Mouse (Mus musculus): Measurements from ENCODE around the gene Ppp2r5e. TPM values are rescaled to one million over a fixed set of nuclear protein-coding genes. Genes with fewer than 3 reads are reported as not detected.

The Ppp2r5e gene
- polyA plus RNA-seq, 1 experiment from 2014 or later, result 3.8 TPM

DNA sequence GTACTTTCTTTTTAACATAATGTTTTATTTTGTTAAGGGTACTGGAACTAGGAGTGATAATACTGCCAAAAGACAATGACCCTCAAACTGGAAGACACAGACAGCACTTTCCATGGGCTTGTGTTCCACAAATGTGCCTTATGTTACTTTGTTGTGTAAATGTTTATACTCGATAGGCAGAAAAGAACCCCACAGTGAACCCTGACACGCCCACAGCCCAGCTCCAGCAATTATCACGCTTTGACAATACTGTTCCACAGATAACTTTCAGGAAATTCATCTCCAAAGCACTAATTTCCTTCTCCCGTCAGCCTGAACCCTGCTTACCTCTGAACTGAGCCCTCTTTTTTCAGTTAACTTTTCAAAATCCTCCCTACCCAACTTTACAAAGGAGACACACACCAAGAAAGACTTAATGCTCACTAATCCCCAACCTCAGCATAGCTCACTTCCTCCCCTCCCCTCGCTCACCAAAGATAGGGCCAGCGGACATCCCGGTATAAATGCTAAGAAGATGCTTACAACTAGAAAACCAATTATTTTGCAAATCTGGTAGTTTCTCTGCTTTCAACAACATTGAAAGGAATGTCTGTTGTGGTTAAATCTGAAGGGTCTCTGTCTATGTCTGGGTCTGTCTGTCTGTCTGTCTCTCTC lies 58.9 kb downstream of the Ppp2r5e start:
- no peaks in the 10 kb centered on the region for H3K9me3 ChIP-seq (replicated peaks; ENCODE audit: control insufficient read depth, low read length)
- H3K27ac ChIP-seq (ENCODE audit: low read length), result no peak overlapping the region; the same call in 1 of the 2 replicates
- H3K4me3 ChIP-seq (ENCODE audit: low read depth, low read length), result no peak overlapping the region
- no peak overlapping the region for H3K4me2 ChIP-seq (ENCODE audit: low read depth, low read length)
- peaks cover 13% of the 10 kb centered on the region for H3K4me1 ChIP-seq (ENCODE audit: control insufficient read depth, low read depth, low read length)
- WGBS (ENCODE audit: insufficient replicate concordance), result 25% methylated on average over 7 of the region's 7 CpGs
- no peak overlapping the region for H3K9ac ChIP-seq (ENCODE audit: low read depth, low read length)
- no peaks in the 10 kb centered on the region for H3K27me3 ChIP-seq (ENCODE audit: control insufficient read depth, insufficient read depth, low read depth, low read length)
- ATAC-seq (ENCODE audit: low read depth), result no peak
- H3K36me3 ChIP-seq (ENCODE audit: control insufficient read depth, insufficient read depth), result no peaks in the 10 kb centered on the region

DNA sequence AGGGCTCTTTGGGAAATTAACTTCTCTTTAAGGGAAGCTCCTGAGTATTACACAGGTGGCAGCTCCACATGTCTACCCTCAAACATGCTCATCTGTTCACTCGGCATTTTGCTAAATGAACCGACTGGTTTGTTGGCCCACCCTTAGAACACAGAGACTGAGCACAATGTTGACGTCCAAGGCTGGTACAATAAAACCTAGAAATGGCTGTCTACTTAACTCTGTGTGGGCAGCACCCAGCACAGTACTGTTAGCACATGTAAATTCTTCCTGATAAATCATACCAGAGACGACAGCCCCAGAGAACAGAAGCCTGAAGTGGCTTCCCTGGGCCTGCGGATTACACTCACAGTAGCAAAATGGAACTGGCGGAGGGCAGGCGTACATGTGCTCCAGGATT lies 59.5 kb downstream of the Ppp2r5e start:
- Histone ChIP-seq H3K4me3 (ENCODE audit: low read depth, low read length) (no peak overlapping the region), H3K4me1 (ENCODE audit: control insufficient read depth, low read depth, low read length) (peaks cover 19% of the 10 kb centered on the region), H3K36me3 (ENCODE audit: control insufficient read depth, insufficient read depth) (no peaks in the 10 kb centered on the region), H3K9me3 (replicated peaks; ENCODE audit: control insufficient read depth, low read length) (no peaks in the 10 kb centered on the region), H3K9ac (ENCODE audit: low read depth, low read length) (no peak overlapping the region), H3K27me3 (ENCODE audit: control insufficient read depth, insufficient read depth, low read depth, low read length) (no peaks in the 10 kb centered on the region), H3K27ac (ENCODE audit: low read length) (no peak overlapping the region), H3K4me2 (ENCODE audit: low read depth, low read length) (no peak overlapping the region)
- ATAC-seq (ENCODE audit: low read depth), result no peak
- 67% methylated on average over 7 of the region's 7 CpGs for whole genome bisulfite sequencing (ENCODE audit: insufficient replicate concordance)

DNA sequence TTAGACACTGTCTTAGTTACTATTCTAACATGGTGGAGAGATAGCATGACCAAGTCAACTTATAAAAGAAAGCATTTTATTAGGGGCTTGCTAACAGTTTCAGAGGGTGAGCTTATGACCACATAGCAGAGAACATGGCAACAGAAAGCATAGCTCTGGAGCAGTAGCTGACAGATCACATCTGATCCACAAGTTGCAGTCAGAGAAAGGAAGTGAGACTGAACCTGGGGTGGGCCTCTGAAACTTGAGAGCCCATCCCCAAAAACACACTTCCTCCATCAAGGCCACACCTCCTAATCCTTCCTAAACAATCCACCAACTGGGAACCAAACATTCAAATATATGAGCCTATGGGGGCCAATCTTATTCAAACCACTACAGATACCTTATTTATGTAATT lies 62.9 kb downstream of the Ppp2r5e start:
- H3K27me3 ChIP-seq (ENCODE audit: control insufficient read depth, insufficient read depth, low read depth, low read length), result no peaks in the 10 kb centered on the region
- H3K9ac ChIP-seq (ENCODE audit: low read depth, low read length), result no peak overlapping the region
- peaks cover 25% of the 10 kb centered on the region for H3K4me1 ChIP-seq (ENCODE audit: control insufficient read depth, low read depth, low read length)
- H3K9me3 ChIP-seq (replicated peaks; ENCODE audit: control insufficient read depth, low read length), result no peaks in the 10 kb centered on the region
- no peak for ATAC-seq (ENCODE audit: low read depth)
- no peak overlapping the region for H3K4me2 ChIP-seq (ENCODE audit: low read depth, low read length)
- H3K4me3 ChIP-seq (ENCODE audit: low read depth, low read length), result no peak overlapping the region
- no peaks in the 10 kb centered on the region for H3K36me3 ChIP-seq (ENCODE audit: control insufficient read depth, insufficient read depth)
- no peak overlapping the region for H3K27ac ChIP-seq (ENCODE audit: low read length)

DNA sequence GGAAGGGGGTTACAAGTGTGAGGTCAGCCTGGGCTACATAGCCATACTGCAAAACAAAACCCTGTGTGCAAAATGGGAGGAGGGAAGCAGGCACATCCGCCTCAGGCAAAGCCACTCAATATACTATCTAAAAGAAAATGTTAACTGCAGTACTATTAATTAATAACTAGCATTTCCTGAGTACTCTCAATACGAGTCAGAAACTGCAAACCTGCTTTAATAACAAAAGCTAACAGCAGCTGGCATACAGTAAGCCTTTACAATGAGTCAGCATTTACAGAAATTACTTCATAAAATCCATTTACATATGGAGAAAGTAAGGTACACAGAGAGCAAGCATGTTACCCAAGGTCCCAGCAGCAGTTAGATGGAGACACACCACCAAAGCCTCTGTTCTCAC lies 64.2 kb downstream of the Ppp2r5e start:
- H3K36me3 ChIP-seq (ENCODE audit: control insufficient read depth, insufficient read depth), result no peaks in the 10 kb centered on the region
- H3K27me3 ChIP-seq (ENCODE audit: control insufficient read depth, insufficient read depth, low read depth, low read length), result no peaks in the 10 kb centered on the region
- WGBS (ENCODE audit: insufficient replicate concordance), result 42% methylated on average over 2 of the region's 2 CpGs
- H3K9ac ChIP-seq (ENCODE audit: low read depth, low read length), result no peak overlapping the region
- peaks cover 15% of the 10 kb centered on the region for H3K4me1 ChIP-seq (ENCODE audit: control insufficient read depth, low read depth, low read length)
- no peak for ATAC-seq (ENCODE audit: low read depth)
- no peak overlapping the region for H3K27ac ChIP-seq (ENCODE audit: low read length)
- H3K4me2 ChIP-seq (ENCODE audit: low read depth, low read length), result no peak overlapping the region
- H3K9me3 ChIP-seq (replicated peaks; ENCODE audit: control insufficient read depth, low read length), result no peaks in the 10 kb centered on the region
- H3K4me3 ChIP-seq (ENCODE audit: low read depth, low read length), result no peak overlapping the region

DNA sequence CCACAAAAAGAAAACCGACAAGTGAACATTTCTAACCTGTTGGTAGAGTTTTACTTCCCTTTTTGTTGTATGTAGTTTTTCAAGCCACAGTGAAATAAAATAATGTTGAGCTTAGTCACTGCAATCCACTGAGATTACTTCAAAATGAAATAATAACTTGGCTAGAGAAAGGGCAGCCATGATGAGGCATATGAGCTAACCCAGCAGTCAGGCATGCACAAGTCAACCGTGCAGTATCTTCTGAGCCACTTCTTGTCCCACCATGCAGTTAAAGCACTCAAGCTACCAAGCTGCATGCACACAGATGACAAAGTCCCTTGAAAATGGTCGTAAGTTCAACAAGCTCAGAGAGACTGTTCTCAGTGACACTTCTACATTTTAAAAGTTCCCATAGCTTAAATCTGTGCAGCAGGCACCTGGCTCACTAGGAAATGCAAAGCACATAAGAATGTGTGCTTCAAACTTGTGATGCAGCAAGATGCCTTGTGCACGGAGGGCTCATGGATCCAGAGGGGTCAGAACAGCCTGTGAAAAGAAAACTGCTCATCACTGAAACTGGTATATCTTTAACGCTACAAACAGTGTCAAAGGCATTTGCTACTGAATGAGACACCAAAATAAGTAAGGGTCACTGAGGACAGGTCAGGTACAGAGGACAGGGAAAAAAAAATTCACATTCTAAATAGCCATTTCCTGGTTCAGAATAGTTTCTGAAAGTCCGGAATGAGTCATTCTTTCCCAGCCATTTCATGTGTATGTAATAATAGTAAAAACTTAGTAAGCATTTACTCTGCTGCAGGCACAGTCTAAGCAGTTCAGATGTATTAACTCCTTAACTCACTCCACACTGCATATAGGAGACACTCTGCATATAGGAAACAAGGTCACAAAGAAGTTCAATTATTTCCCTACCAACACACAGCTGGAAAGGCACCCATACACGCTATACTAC lies 66.9 kb downstream of the Ppp2r5e start:
- Histone ChIP-seq H3K27me3 (ENCODE audit: control insufficient read depth, insufficient read depth, low read depth, low read length) (no peaks in the 10 kb centered on the region), H3K27ac (ENCODE audit: low read length) (no peak overlapping the region), H3K36me3 (ENCODE audit: control insufficient read depth, insufficient read depth) (no peaks in the 10 kb centered on the region), H3K9me3 (replicated peaks; ENCODE audit: control insufficient read depth, low read length) (no peaks in the 10 kb centered on the region), H3K4me2 (ENCODE audit: low read depth, low read length) (no peak overlapping the region), H3K9ac (ENCODE audit: low read depth, low read length) (no peak overlapping the region), H3K4me1 (ENCODE audit: control insufficient read depth, low read depth, low read length) (peaks cover 12% of the 10 kb centered on the region), H3K4me3 (ENCODE audit: low read depth, low read length) (no peak overlapping the region)
- 0 out of 2 replicates have a peak, but pooled peaks have one; percentile 35 for ATAC-seq (ENCODE audit: low read depth)
- 67% methylated on average over 7 of the region's 7 CpGs for WGBS (ENCODE audit: insufficient replicate concordance)

DNA sequence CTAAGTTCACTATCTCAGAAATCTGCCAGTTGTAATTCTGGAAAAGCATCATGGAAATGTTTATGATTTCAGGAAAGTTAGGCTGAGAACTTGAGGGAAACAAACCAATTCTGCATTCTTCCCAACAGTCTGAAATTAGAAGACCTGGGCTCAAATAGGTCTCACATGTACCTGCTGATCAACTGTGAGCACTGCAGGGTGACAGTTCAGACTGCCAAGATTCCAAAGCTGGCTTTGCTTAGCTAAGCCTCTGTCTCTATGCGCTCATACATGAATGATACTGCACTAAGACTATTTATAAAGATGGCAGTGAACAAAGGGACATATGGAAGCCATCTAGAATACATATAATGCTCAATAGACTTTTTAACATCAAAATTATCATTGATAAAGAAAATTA lies 67.7 kb downstream of the Ppp2r5e start:
- Histone ChIP-seq H3K4me3 (ENCODE audit: low read depth, low read length) (no peak overlapping the region), H3K27me3 (ENCODE audit: control insufficient read depth, insufficient read depth, low read depth, low read length) (no peaks in the 10 kb centered on the region), H3K4me1 (ENCODE audit: control insufficient read depth, low read depth, low read length) (peaks cover 12% of the 10 kb centered on the region), H3K36me3 (ENCODE audit: control insufficient read depth, insufficient read depth) (no peaks in the 10 kb centered on the region), H3K4me2 (ENCODE audit: low read depth, low read length) (no peak overlapping the region), H3K9ac (ENCODE audit: low read depth, low read length) (no peak overlapping the region), H3K9me3 (replicated peaks; ENCODE audit: control insufficient read depth, low read length) (no peaks in the 10 kb centered on the region), H3K27ac (ENCODE audit: low read length) (no peak overlapping the region)
- WGBS (ENCODE audit: insufficient replicate concordance), result 81% methylated on average over 1 of the region's 1 CpGs
- ATAC-seq (ENCODE audit: low read depth), result no peak

DNA sequence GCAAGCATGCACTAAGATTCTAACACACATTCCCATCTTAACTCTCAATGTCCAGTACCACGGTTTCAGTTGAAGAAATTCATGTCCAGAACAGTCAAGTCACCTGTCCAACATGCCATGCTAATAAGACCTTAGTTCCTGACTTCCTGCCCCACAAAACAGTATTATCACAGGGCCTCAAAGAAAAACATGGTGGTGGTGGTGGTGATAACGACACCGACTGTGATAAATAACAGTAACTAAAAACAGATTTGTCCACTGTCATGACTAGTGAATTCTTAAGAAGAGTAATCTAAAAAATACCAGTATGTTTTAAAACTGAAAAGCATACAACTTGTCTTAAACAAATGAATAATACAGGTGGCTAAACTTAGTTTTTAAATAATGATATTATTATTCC lies 71.8 kb downstream of the Ppp2r5e start:
- Histone ChIP-seq H3K4me1 (ENCODE audit: control insufficient read depth, low read depth, low read length) (peaks cover 10% of the 10 kb centered on the region), H3K36me3 (ENCODE audit: control insufficient read depth, insufficient read depth) (no peaks in the 10 kb centered on the region), H3K27ac (ENCODE audit: low read length) (no peak overlapping the region), H3K4me3 (ENCODE audit: low read depth, low read length) (no peak overlapping the region), H3K4me2 (ENCODE audit: low read depth, low read length) (no peak overlapping the region), H3K9me3 (replicated peaks; ENCODE audit: control insufficient read depth, low read length) (no peaks in the 10 kb centered on the region), H3K27me3 (ENCODE audit: control insufficient read depth, insufficient read depth, low read depth, low read length) (no peaks in the 10 kb centered on the region), H3K9ac (ENCODE audit: low read depth, low read length) (no peak overlapping the region)
- WGBS (ENCODE audit: insufficient replicate concordance), result 42% methylated on average over 3 of the region's 3 CpGs
- no peak for ATAC-seq (ENCODE audit: low read depth)

DNA sequence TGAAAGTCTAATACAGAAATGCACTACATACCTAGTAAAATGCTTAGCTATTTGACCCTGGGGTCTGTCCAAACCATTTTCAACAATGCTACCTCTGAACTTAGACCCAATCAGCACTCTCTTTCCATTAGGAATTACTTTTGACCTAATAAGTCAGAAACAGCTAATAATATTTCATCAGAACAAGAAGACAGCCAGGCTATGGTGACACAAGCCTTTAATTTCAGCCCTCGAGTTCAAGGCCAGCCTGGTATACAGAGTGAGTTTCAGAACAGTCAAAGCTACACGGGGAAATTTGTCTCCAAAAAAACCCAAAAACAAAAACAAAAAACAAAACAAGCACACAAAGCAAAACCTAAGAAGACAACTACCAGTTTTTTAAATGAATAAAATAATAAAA lies 73.1 kb downstream of the Ppp2r5e start:
- no peak overlapping the region for H3K4me2 ChIP-seq (ENCODE audit: low read depth, low read length)
- no peaks in the 10 kb centered on the region for H3K27me3 ChIP-seq (ENCODE audit: control insufficient read depth, insufficient read depth, low read depth, low read length)
- no peak for ATAC-seq (ENCODE audit: low read depth)
- WGBS (ENCODE audit: insufficient replicate concordance), result 54% methylated on average over 2 of the region's 2 CpGs
- H3K4me3 ChIP-seq (ENCODE audit: low read depth, low read length), result no peak overlapping the region
- no peaks in the 10 kb centered on the region for H3K9me3 ChIP-seq (replicated peaks; ENCODE audit: control insufficient read depth, low read length)
- no peaks in the 10 kb centered on the region for H3K36me3 ChIP-seq (ENCODE audit: control insufficient read depth, insufficient read depth)
- peaks cover 8% of the 10 kb centered on the region for H3K4me1 ChIP-seq (ENCODE audit: control insufficient read depth, low read depth, low read length)
- no peak overlapping the region for H3K9ac ChIP-seq (ENCODE audit: low read depth, low read length)
- H3K27ac ChIP-seq (ENCODE audit: low read length), result no peak overlapping the region

DNA sequence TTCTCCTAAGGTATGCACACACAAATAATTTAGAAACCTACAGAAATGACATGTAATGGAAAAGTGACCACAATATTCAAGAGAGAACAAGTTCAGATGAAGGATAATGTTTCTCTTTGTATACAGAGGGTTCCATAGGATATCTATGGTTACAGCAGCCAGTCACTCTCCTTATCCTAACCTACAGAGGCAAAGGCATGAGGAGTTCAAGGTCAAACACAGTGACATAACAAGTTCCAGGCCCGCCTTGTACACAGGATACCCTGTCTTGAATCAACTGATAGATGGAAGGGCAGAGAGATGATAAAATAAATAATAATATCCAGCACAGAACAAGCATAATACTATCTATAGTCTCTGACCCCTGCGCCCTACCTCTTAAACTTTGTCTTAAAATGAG lies 73.7 kb downstream of the Ppp2r5e start:
- Histone ChIP-seq H3K9me3 (replicated peaks; ENCODE audit: control insufficient read depth, low read length) (no peaks in the 10 kb centered on the region), H3K4me3 (ENCODE audit: low read depth, low read length) (no peak overlapping the region), H3K36me3 (ENCODE audit: control insufficient read depth, insufficient read depth) (no peaks in the 10 kb centered on the region), H3K9ac (ENCODE audit: low read depth, low read length) (no peak overlapping the region), H3K4me2 (ENCODE audit: low read depth, low read length) (no peak overlapping the region), H3K27ac (ENCODE audit: low read length) (no peak overlapping the region), H3K27me3 (ENCODE audit: control insufficient read depth, insufficient read depth, low read depth, low read length) (no peaks in the 10 kb centered on the region), H3K4me1 (ENCODE audit: control insufficient read depth, low read depth, low read length) (peaks cover 8% of the 10 kb centered on the region)
- WGBS (ENCODE audit: insufficient replicate concordance), result 47% methylated on average over 2 of the region's 2 CpGs
- ATAC-seq (ENCODE audit: low read depth), result peak; percentile 53; the same call in 1 of the 2 replicates
